8 mouse cellular contexts compared by ENCODE assay signal in genomic region chr8:77518201-77519115, GRCm38 (mm10). TPM values are rescaled to one million over a fixed set of nuclear protein-coding genes. Genes with fewer than 3 reads are reported as not detected.
DNase-seq lines count a peak whose midpoint lies in the region; ATAC-seq and TF ChIP-seq lines count a peak whose summit lies in the region.

No protein-coding gene starts in this region.

- no peaks in the 10 kb centered on the region for H3K9me3 ChIP-seq in heart, embryonic 12.5 days (replicated peaks)
- no peaks in the 10 kb centered on the region for H3K9me3 ChIP-seq in ES-Bruce4 (replicated peaks; ENCODE audit: control insufficient read depth, insufficient read depth, low read length, poor library complexity, severe bottlenecking)
- H3K9me3 ChIP-seq in forebrain, embryonic 15.5 days = no peaks in the 10 kb centered on the region

- peak overlapping the region; percentile 87 for H3K4me3 ChIP-seq in heart, embryonic 12.5 days
- H3K4me3 ChIP-seq in ES-Bruce4 (ENCODE audit: low read depth, low read length) (peak overlapping the region; percentile 90), myocyte (peak overlapping the region; percentile 90)
- peak overlapping the region; percentile 82 for H3K4me3 ChIP-seq in forebrain, embryonic 15.5 days

- peaks cover 50% of the 10 kb centered on the region for H3K79me2 ChIP-seq in myocyte (ENCODE audit: control insufficient read depth, insufficient read depth)

- H3K9ac ChIP-seq in heart, embryonic 12.5 days = peak overlapping the region; percentile 94
- H3K9ac ChIP-seq in ES-Bruce4 (ENCODE audit: low read depth, poor library complexity, severe bottlenecking) = peak overlapping the region; percentile 77
- H3K9ac ChIP-seq in forebrain, embryonic 15.5 days (replicated peaks) = peak overlapping the region; percentile 69

- peaks cover 47% of the 10 kb centered on the region for H3K4me1 ChIP-seq in heart, embryonic 12.5 days (replicated peaks)
- H3K4me1 ChIP-seq in ES-Bruce4 (ENCODE audit: control insufficient read depth, insufficient read depth, low read length) = no peaks in the 10 kb centered on the region
- peaks cover 12% of the 10 kb centered on the region for H3K4me1 ChIP-seq in forebrain, embryonic 15.5 days

- H3K27ac ChIP-seq in heart, embryonic 12.5 days (ENCODE audit: poor library complexity, severe bottlenecking) = peak overlapping the region; percentile 92
- H3K27ac ChIP-seq in ES-Bruce4 (ENCODE audit: insufficient read depth, low read length) = no peak overlapping the region
- peak overlapping the region; percentile 42; the same call in 1 of the 2 replicates for H3K27ac ChIP-seq in forebrain, embryonic 15.5 days (replicated peaks)

- TF ChIP-seq CTCF in ES-Bruce4 (IDR thresholded peaks at IDR 0.05; ENCODE audit: low read depth, low read length) = no peak

- H3K36me3 ChIP-seq in heart, embryonic 12.5 days = no peaks in the 10 kb centered on the region; the same call in 1 of the 2 replicates
- H3K36me3 ChIP-seq in ES-Bruce4 (ENCODE audit: control insufficient read depth, insufficient read depth, low read length, poor library complexity, severe bottlenecking) (no peaks in the 10 kb centered on the region), myocyte (ENCODE audit: control insufficient read depth, insufficient read depth) (no peaks in the 10 kb centered on the region)
- no peaks in the 10 kb centered on the region for H3K36me3 ChIP-seq in forebrain, embryonic 15.5 days

- WGBS in heart, embryonic 12.5 days = 6% methylated on average over 33 of the region's 33 CpGs
- 4% methylated on average over 33 of the region's 33 CpGs for WGBS in forebrain, embryonic 15.5 days

- H3ac ChIP-seq in myocyte (ENCODE audit: control insufficient read depth, insufficient read length) = peak overlapping the region; percentile 97

- ATAC-seq in heart, embryonic 12.5 days (ENCODE audit: insufficient number of reproducible peaks, low FRiP score) = peak; percentile 58
- ATAC-seq in forebrain, embryonic 15.5 days (replicated peaks) = peak; percentile 76

- no peak for DNase-seq in heart, adult 8-10 months (ENCODE audit: low spot score)
- peak; percentile 35 to 69 for DNase-seq in left cerebral cortex, adult 9 months (ENCODE audit: low spot score in 2 of 2)
- DNase-seq in thymus, postnatal 0 days (ENCODE audit: low spot score) = no peak
- DNase-seq in layer of hippocampus, adult 11-12 months (ENCODE audit: low spot score) = no peak

- H3K4me2 ChIP-seq in heart, embryonic 12.5 days = peak overlapping the region; percentile 87
- H3K4me2 ChIP-seq in forebrain, embryonic 15.5 days (replicated peaks) = peak overlapping the region; percentile 98
- peak overlapping the region; percentile 97 for H3K4me2 ChIP-seq in myocyte (ENCODE audit: low read depth)

- no peaks in the 10 kb centered on the region for H3K27me3 ChIP-seq in heart, embryonic 12.5 days (replicated peaks)
- peaks cover 10% of the 10 kb centered on the region for H3K27me3 ChIP-seq in ES-Bruce4 (ENCODE audit: control insufficient read depth, insufficient read depth, low read length, poor library complexity, severe bottlenecking)
- peaks cover 7% of the 10 kb centered on the region for H3K27me3 ChIP-seq in forebrain, embryonic 15.5 days
- no peaks in the 10 kb centered on the region for H3K27me3 ChIP-seq in myocyte (ENCODE audit: control insufficient read depth, insufficient read depth, insufficient read length)

- no peak for TF ChIP-seq EP300 in ES-Bruce4 (IDR thresholded peaks at IDR 0.05; ENCODE audit: insufficient read depth, low read depth, low read length)

- TF ChIP-seq POLR2A in ES-Bruce4 (IDR thresholded peaks at IDR 0.05; ENCODE audit: insufficient read depth, low read length) = no peak
- no peak for TF ChIP-seq POLR2A in myocyte (IDR thresholded peaks at IDR 0.05; ENCODE audit: insufficient read length, low read depth)

TF ChIP-seq in myocyte, 11 proteins besides CTCF, POLR2A, EP300 and RAD21:
- TF ChIP-seq REST (IDR thresholded peaks at IDR 0.05; ENCODE audit: insufficient read depth, insufficient read length) (no peak), USF1 (IDR thresholded peaks at IDR 0.05; ENCODE audit: low read depth) (no peak)

RNA-seq across cellular contexts. Expression of gene Arhgap10, which starts 0.7 kb away (rescaled TPM):
- 23.8 and 25.3 TPM in 2 replicates for polyA plus RNA-seq in heart, embryonic 12.5 days (2016; fragmentation: Nextera tagmentation; extraction: Ambion mirVana)
- 10 to 100 TPM; 48.4 to 53.0 (median 51.7) TPM for total RNA-seq in heart, adult 8-10 months (2022)
- polyA plus RNA-seq in ES-Bruce4 (2011; ENCODE audit: insufficient read depth, insufficient read length, low read depth, missing spikeins) (26.0 and 26.7 TPM in 2 replicates), myocyte (2012; fragmentation: generic; extraction: Trizol) (18.1 TPM)
- polyA plus RNA-seq in forebrain, embryonic 15.5 days (2015; fragmentation: Nextera tagmentation; extraction: Ambion mirVana) = 3.8 and 4.2 TPM in 2 replicates
- polyA plus RNA-seq in thymus, postnatal 0 days (2015; fragmentation: Nextera tagmentation; extraction: Ambion mirVana) = 16.5 and 17.8 TPM in 2 replicates

RNA-seq across cellular contexts. Expression of gene Prmt9, which starts 30.7 kb away (rescaled TPM):
- 14.4 and 14.6 TPM in 2 replicates for polyA plus RNA-seq in heart, embryonic 12.5 days (2016; fragmentation: Nextera tagmentation; extraction: Ambion mirVana)
- total RNA-seq in heart, adult 8-10 months (2022) = 10 to 100 TPM; 10.3 to 11.9 (median 11.1) TPM
- polyA plus RNA-seq in ES-Bruce4 (2011; ENCODE audit: insufficient read depth, insufficient read length, low read depth, missing spikeins) (21.3 and 21.5 TPM in 2 replicates), myocyte (2012; fragmentation: generic; extraction: Trizol) (7.3 TPM)
- polyA plus RNA-seq in forebrain, embryonic 15.5 days (2015; fragmentation: Nextera tagmentation; extraction: Ambion mirVana) = 24.8 and 25.6 TPM in 2 replicates
- 23.8 and 25.8 TPM in 2 replicates for polyA plus RNA-seq in thymus, postnatal 0 days (2015; fragmentation: Nextera tagmentation; extraction: Ambion mirVana)

Comparison
In these comparisons a context has a peak if more than half of its experiments do, and no peak if none do; other contexts are left out.
1. DNase-seq: peak in left cerebral cortex, adult 9 months (2 of 2); none in heart, adult 8-10 months (single experiment), thymus, postnatal 0 days (single experiment) and layer of hippocampus, adult 11-12 months (single experiment).
2. Peak in every context shown above with its lines, with median percentiles within 50 percentile points of each other: H3K4me2 ChIP-seq, H3K4me3 ChIP-seq and H3K9ac ChIP-seq.